Mouse (Mus musculus): ENCODE results near the gene Serpina3a. TPM values are rescaled to one million over a fixed set of nuclear protein-coding genes. Genes with fewer than 3 reads are reported as not detected.

Serpina3a gene
- polyA plus RNA-seq, 1 experiment = not detected

GRCm38 (mm10) chr12:104153656-104154055 lies 41.1 kb downstream of the Serpina3a start, which contains the start of gene Serpina3c:
TSS of gene Serpina3c (minus strand) at chr12:104153870.
- Histone ChIP-seq H3K4me1 (ENCODE audit: control insufficient read depth, insufficient read depth, insufficient read length, low read length) (peaks cover 5% of the 10 kb centered on the region; the same call in 1 of the 2 replicates), H3K36me3 (ENCODE audit: control insufficient read depth, insufficient read depth, low read length) (no peaks in the 10 kb centered on the region), H3K4me3 (ENCODE audit: low read depth, low read length) (no peak within 1 kb of the TSS), H3K27me3 (ENCODE audit: control insufficient read depth, insufficient read depth, low read length) (no peaks in the 10 kb centered on the region), H3K27ac (ENCODE audit: insufficient read depth, low read depth, low read length) (no peak within 1 kb of the TSS)
- 88% methylated on average over 2 of the region's 2 CpGs for WGBS
- TF ChIP-seq CTCF (IDR thresholded peaks at IDR 0.05; ENCODE audit: extremely low read depth, insufficient read length, insufficient replicate concordance, low read depth, low read length) = no peak

Other genes starting within 250 kb of the Serpina3a start
- gene Serpina1a, start 249.2 kb upstream of the Serpina3a start, polyA plus RNA-seq (2012; rRNA removed) = 0.48 and 0.90 TPM in 2 replicates
- gene Serpina1c, start 207.8 kb upstream of the Serpina3a start, polyA plus RNA-seq (2012; rRNA removed) = 0.20 and 0.84 TPM in 2 replicates
- gene Serpina1e, start 153.7 kb upstream of the Serpina3a start, polyA plus RNA-seq (2012; rRNA removed) = 0.55 and 0.84 TPM in 2 replicates
- gene Serpina11, start 122.8 kb upstream of the Serpina3a start, polyA plus RNA-seq (2012; rRNA removed) = 0.08 and 0.17 TPM in 2 replicates
- 0.13 TPM in 1 of 2 replicates, not detected in the other for gene Serpina9, start 99.0 kb upstream of the Serpina3a start, polyA plus RNA-seq (2012; rRNA removed)
- not detected in 2 replicates for gene Serpina12, start 68.3 kb upstream of the Serpina3a start, polyA plus RNA-seq (2012; rRNA removed)
- gene Serpina5, start 11.6 kb upstream of the Serpina3a start, polyA plus RNA-seq (2012; rRNA removed) = not detected in 2 replicates
- gene Serpina3b, start 15.3 kb downstream of the Serpina3a start, polyA plus RNA-seq (2012; rRNA removed) = not detected in 2 replicates
- gene Serpina3c, start 41.1 kb downstream of the Serpina3a start, polyA plus RNA-seq (2012; rRNA removed) = 0.11 and 0.14 TPM in 2 replicates
- gene Serpina3f, start 101.8 kb downstream of the Serpina3a start, polyA plus RNA-seq (2012; rRNA removed) = 1.2 and 1.8 TPM in 2 replicates
- 7.4 and 17.5 TPM in 2 replicates for gene Serpina3g, start 123.5 kb downstream of the Serpina3a start, polyA plus RNA-seq (2012; rRNA removed)
- gene Serpina3i, start 150.4 kb downstream of the Serpina3a start, polyA plus RNA-seq (2012; rRNA removed) = 0.13 TPM in 1 of 2 replicates, not detected in the other
- gene Serpina3j, start 201.8 kb downstream of the Serpina3a start, polyA plus RNA-seq (2012; rRNA removed) = not detected in 2 replicates
- not detected in 2 replicates for gene Serpina3k, start 225.8 kb downstream of the Serpina3a start, polyA plus RNA-seq (2012; rRNA removed)
- gene Serpina3m, start 225.8 kb downstream of the Serpina3a start, polyA plus RNA-seq (2012; rRNA removed) = not detected in 2 replicates

All from small intestine, adult 2 months (tissue).